Mouse (Mus musculus) gastrocnemius, postnatal 36 days (tissue): ENCODE measurements around the gene Olfr1204. TPM values are rescaled to one million over a fixed set of nuclear protein-coding genes. Genes with fewer than 3 reads are reported as not detected.

Experiments used
- DNase-seq, 2 experiments: peaks; one replicate each; pipeline ENCODE4 v3.0.0; 2022
- intact Hi-C: fragments of 180-260 bp; cut with DNase I; formaldehyde crosslinking; loops from one replicate; pipeline ENCODE4 v1.15.1; 2025
- long read RNA-seq, 2 experiments: library from polyadenylated mRNA; stranded (forward); transcript quantifications; one replicate each; pipeline ENCODE4 v2.0.0; 2021
- total RNA-seq, 2 experiments: library from RNA; stranded (reverse); gene quantifications; 2 replicates each; pipeline ENCODE4 v1.2.3; 2021

The Olfr1204 gene
- not detected for total RNA-seq
- long read RNA-seq, experiment 1, result 0 reads
- long read RNA-seq, experiment 2, result 0 reads

GRCm38 (mm10) chr2:88848992-88849391 lies at the start of gene Olfr1204:
Gene Olfr1204 (plus strand): TSS chr2:88849292.
- intact Hi-C loops, result no loop called here
- no peak for DNase-seq

DNA sequence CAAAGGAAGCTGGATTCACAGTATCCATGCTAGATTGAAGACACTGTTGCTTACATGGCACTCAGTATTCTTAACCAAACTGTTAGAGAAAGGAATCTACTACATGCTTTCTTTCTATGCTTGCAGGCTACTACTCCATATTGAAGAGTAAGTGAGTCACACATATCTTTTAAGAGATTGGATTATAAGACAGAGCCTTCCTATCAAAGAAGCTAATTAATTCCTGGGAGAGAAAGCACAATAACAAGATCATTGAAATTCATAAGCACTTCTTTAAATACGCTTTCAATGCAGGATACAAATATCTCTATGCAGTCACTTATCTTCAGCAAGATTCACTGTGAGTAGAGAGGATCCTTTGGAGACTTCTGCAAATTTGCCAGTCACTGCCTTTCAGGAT lies 34.9 kb upstream of the Olfr1204 start, which contains the start of gene Olfr1202:
Gene Olfr1202 (plus strand): TSS at position 301 of the 400 bp plus-strand sequence.
- no peak for DNase-seq
- intact Hi-C loops, result no loop called here

DNA sequence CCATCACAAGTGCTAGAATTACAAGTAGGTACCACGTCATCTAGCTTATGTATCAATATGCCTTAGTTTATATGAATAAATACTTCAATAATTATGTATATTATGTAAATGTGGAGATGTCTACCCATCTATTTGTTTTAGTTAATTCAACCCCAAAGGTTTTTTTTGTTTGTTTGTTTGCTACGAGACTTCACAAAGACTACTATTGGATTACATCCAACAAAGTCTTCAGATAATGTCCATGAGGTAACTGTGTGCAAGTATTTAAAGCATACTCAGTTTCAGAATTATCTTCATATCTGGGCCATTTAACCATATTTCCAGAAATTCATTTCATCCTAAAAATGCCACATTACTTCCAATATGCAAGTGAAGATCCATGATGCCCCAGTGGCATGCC lies 19.7 kb upstream of the Olfr1204 start, which contains the start of gene Olfr1205:
Gene Olfr1205 (plus strand): TSS at position 301 of the 400 bp plus-strand sequence.
- no peak for DNase-seq
- intact Hi-C loops, result no loop called here

DNA sequence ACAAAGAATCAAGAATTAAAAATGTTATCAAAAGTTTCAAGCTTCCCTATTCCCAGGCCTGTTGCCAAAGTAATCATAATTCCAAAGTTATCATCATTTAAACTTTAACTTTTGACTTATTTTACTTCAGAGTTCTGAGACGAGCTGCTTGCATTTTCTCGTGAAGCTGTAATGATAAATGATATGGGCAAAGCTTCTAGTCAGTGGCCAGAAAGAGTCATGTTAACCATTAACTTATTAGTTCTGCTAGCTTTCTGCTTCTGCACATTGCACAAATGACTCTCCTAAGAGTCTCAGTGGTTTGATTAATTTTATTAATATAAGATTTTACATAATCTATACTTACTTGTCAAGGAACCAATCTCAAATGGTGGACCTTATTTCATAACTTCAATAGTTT lies 10.6 kb upstream of the Olfr1204 start:
- DNase-seq, result no peak
- intact Hi-C loops, result no loop called here

DNA sequence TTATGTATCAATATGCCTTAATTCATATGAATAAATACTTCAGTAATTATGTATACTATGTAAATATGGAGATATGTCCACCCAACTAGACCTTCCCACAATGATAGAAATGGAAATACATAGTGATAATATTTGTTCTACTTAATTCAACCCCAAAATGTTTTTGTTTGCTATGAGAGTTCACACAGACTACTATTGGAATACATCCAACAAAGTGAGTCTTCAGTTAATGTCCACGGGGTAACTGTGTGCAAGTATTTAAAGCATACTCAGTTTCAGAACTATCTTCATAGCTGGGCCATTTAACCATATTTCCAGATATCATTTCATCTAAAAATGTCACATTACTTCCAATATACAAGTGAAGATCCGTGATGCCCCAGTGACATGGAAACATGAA lies 13.8 kb downstream of the Olfr1204 start, which contains the start of gene Olfr1206:
Gene Olfr1206 (plus strand): TSS at position 301 of the 400 bp plus-strand sequence.
- DNase-seq, result no peak
- intact Hi-C loops, result no loop called here

DNA sequence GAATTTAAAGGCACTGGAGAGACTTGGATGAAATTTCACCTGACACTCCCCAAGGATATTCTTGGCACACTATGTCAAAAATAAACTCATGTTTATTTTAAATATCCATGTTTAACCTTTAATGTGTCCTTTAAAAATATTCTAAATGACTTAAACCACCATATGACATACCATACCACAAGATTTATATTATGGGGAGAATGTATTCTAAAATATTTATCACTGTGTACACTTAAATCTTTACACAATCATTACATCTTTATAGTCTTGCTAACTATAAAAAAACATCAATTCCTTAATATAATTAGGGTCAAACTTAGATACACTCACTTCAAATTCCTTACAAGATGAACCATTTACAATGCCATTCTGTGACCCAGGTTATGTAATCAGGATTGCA lies 53.1 kb downstream of the Olfr1204 start, which contains the start of gene Olfr1208:
Gene Olfr1208 (minus strand): TSS at position 101 of the 400 bp plus-strand sequence.
- intact Hi-C loops, result no loop called here
- DNase-seq, result no peak

Other genes starting within 250 kb of the Olfr1204 start
- gene Olfr1191-ps1, start 208.8 kb upstream of the Olfr1204 start, total RNA-seq, result not detected
- gene Olfr1192-ps1, start 200.8 kb upstream of the Olfr1204 start, total RNA-seq, result not detected
- not detected for gene Olfr1193, start 173.7 kb upstream of the Olfr1204 start, total RNA-seq
- not detected for gene Olfr1195, start 160.1 kb upstream of the Olfr1204 start, total RNA-seq
- gene Olfr1196, start 144.7 kb upstream of the Olfr1204 start, total RNA-seq, result not detected
- gene Olfr1197, start 116.9 kb upstream of the Olfr1204 start, total RNA-seq, result not detected
- not detected for gene Olfr1198, start 97.9 kb upstream of the Olfr1204 start, total RNA-seq
- not detected for gene Olfr1199, start 88.8 kb upstream of the Olfr1204 start, total RNA-seq
- not detected for gene Olfr1200, start 78.8 kb upstream of the Olfr1204 start, total RNA-seq
- not detected for gene Olfr1201, start 56.3 kb upstream of the Olfr1204 start, total RNA-seq
- gene Olfr1202, start 34.8 kb upstream of the Olfr1204 start, total RNA-seq, result not detected
- not detected for gene Olfr1205, start 19.6 kb upstream of the Olfr1204 start, total RNA-seq
- not detected for gene Olfr1206, start 13.9 kb downstream of the Olfr1204 start, total RNA-seq
- gene Olfr1208, start 53.0 kb downstream of the Olfr1204 start, total RNA-seq, result not detected
- not detected for gene Olfr1209, start 65.9 kb downstream of the Olfr1204 start, total RNA-seq
- not detected for gene Olfr1211, start 88.8 kb downstream of the Olfr1204 start, total RNA-seq
- not detected for gene Olfr1212, start 104.7 kb downstream of the Olfr1204 start, total RNA-seq
- gene Gm13762, start 131.0 kb downstream of the Olfr1204 start, total RNA-seq, result not detected
- gene Olfr1214, start 143.4 kb downstream of the Olfr1204 start, total RNA-seq, result not detected
- gene Olfr1215, start 157.7 kb downstream of the Olfr1204 start, total RNA-seq, result not detected
- gene Olfr1216, start 169.0 kb downstream of the Olfr1204 start, total RNA-seq, result not detected
- not detected for gene Olfr1217, start 182.8 kb downstream of the Olfr1204 start, total RNA-seq
- not detected for gene Olfr1218, start 211.9 kb downstream of the Olfr1204 start, total RNA-seq
- gene Olfr1219, start 234.2 kb downstream of the Olfr1204 start, total RNA-seq, result not detected